Mouse (Mus musculus): ENCODE results near the gene Slc18a3. TPM values are rescaled to one million over a fixed set of nuclear protein-coding genes. Genes with fewer than 3 reads are reported as not detected.
A peak's percentile ranks its signal among the peaks of the same experiment; 100 is the strongest.

Gene Slc18a3
- polyA plus RNA-seq, 1 experiment: 7.2 TPM

DNA sequence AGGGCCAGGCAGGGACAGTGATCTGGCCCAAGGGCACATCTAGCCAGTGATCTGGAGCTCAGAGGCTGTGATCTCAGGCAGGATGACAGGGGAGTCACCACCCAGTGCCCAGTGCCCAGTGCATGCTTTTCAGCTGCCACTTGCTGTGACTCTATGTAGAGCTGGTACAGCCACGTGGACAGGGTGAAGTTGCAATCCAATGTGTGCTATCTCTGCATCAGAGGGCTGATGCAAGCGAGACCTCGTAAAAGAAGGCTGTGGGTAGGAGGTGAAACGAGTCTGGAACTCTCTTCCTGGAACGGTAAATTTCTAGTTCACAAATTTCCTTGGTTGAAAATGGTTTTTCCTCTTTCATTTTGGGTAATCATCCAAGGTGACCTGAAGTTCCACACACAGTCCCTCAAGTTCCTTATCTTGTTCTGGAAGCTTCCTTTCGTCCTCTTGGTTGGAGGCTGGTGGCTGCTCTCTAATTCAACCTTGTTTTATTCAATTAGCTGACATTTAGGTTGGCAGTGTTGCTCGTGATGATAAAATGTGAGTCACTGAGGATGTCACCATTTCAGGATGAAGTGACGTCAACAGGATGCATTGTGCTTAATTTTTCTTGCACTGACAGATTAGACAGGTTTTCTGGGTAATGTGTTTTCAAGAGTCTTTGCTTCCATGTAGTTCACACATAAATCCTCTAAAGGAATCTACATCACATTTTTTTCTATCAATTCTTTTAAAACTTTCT, 31.6 kb upstream of the Slc18a3 start:
- no peak for DNase-seq (ENCODE audit: low read depth)
- TF ChIP-seq CTCF (IDR thresholded peaks at IDR 0.05; ENCODE audit: borderline replicate concordance, extremely low read depth, insufficient read depth, insufficient read length) (no peak), POLR2A (IDR thresholded peaks at IDR 0.05; ENCODE audit: borderline replicate concordance, extremely low read depth, insufficient read depth, insufficient read length, poor library complexity, severe bottlenecking) (no peak)

DNA sequence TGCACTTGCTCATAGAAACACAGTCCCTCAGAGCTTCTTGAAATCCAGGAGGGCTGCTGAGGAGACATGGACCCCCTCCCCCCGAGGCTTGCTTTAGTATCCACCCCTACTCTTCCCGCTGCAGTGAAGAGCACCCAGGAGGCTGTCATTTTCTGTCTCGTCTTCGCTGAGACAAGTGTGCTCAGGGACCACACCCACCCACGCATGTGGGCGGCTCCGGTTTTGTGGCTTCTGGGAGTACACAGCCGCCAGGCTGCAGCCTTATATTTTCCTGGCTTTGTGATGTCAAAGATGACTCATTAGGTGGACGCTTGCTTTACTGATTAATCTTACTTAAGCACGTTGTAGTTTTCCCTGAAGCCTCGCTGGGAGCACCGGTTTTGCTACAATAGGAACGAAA, 27.9 kb upstream of the Slc18a3 start:
- peak; percentile 32 for DNase-seq (ENCODE audit: low read depth)
- TF ChIP-seq CTCF (IDR thresholded peaks at IDR 0.05; ENCODE audit: borderline replicate concordance, extremely low read depth, insufficient read depth, insufficient read length): no peak
- TF ChIP-seq POLR2A (IDR thresholded peaks at IDR 0.05; ENCODE audit: borderline replicate concordance, extremely low read depth, insufficient read depth, insufficient read length, poor library complexity, severe bottlenecking): no peak

- DNase-seq (ENCODE audit: low read depth): peak; percentile 74
- TF ChIP-seq POLR2A (IDR thresholded peaks at IDR 0.05; ENCODE audit: borderline replicate concordance, extremely low read depth, insufficient read depth, insufficient read length, poor library complexity, severe bottlenecking): no peak
- peak; percentile 86 for TF ChIP-seq CTCF (IDR thresholded peaks at IDR 0.05; ENCODE audit: borderline replicate concordance, extremely low read depth, insufficient read depth, insufficient read length)
Observed at GRCm38 (mm10) chr14:32482061-32482460, 17.4 kb upstream of the Slc18a3 start.

DNA sequence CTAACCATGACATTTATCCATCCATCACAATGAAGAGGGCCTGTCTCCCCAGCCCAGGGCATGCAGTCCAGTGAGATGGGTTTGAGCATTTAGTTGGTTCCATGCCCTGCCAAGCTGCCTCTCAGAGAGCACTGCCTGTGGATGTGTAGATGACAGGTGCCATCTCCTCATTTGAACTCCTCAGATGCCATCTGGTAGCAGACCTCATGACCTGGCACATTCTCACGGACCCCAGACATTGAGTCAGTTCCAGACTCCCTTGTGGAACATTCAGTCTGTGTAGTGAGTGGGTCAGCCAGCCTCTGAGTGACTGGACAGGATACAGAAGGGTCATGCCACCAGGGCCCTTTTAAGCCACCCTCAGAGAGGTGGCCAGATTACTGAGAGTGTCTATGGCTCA, 12.9 kb upstream of the Slc18a3 start:
- TF ChIP-seq POLR2A (IDR thresholded peaks at IDR 0.05; ENCODE audit: borderline replicate concordance, extremely low read depth, insufficient read depth, insufficient read length, poor library complexity, severe bottlenecking) (no peak), CTCF (IDR thresholded peaks at IDR 0.05; ENCODE audit: borderline replicate concordance, extremely low read depth, insufficient read depth, insufficient read length) (no peak)
- DNase-seq (ENCODE audit: low read depth): no peak

- TF ChIP-seq POLR2A (IDR thresholded peaks at IDR 0.05; ENCODE audit: borderline replicate concordance, extremely low read depth, insufficient read depth, insufficient read length, poor library complexity, severe bottlenecking) (no peak), CTCF (IDR thresholded peaks at IDR 0.05; ENCODE audit: borderline replicate concordance, extremely low read depth, insufficient read depth, insufficient read length) (no peak)
- no peak for DNase-seq (ENCODE audit: low read depth)
Observed at GRCm38 (mm10) chr14:32476559-32476958, 11.9 kb upstream of the Slc18a3 start.

GRCm38 (mm10) chr14:32472996-32473395, 8.3 kb upstream of the Slc18a3 start:
- TF ChIP-seq CTCF (IDR thresholded peaks at IDR 0.05; ENCODE audit: borderline replicate concordance, extremely low read depth, insufficient read depth, insufficient read length) (peak; percentile 88), POLR2A (IDR thresholded peaks at IDR 0.05; ENCODE audit: borderline replicate concordance, extremely low read depth, insufficient read depth, insufficient read length, poor library complexity, severe bottlenecking) (no peak)
- DNase-seq (ENCODE audit: low read depth): peak; percentile 87

DNA sequence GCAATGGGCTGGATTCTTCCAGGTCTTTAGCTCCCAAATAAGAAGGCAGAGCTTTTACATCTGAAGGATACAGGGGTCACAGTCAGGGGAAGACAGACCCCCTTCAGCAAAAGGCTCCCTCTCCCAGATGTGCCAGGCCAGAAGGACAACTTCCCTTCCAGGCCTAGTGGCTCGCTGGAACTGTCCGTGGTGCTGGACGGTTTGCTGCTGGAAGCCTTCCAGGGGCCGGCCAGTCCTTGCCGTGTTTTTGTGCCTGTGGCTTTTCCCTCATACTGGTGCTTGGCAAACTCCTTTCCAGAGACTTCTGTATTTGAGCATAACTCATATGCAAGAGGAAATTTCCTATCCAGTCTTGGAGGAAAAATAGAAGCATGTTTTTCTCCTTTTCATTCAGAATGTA, 3.0 kb upstream of the Slc18a3 start:
- DNase-seq (ENCODE audit: low read depth): peak; percentile 15
- TF ChIP-seq POLR2A (IDR thresholded peaks at IDR 0.05; ENCODE audit: borderline replicate concordance, extremely low read depth, insufficient read depth, insufficient read length, poor library complexity, severe bottlenecking) (no peak), CTCF (IDR thresholded peaks at IDR 0.05; ENCODE audit: borderline replicate concordance, extremely low read depth, insufficient read depth, insufficient read length) (no peak)

- no peak for TF ChIP-seq POLR2A (IDR thresholded peaks at IDR 0.05; ENCODE audit: borderline replicate concordance, extremely low read depth, insufficient read depth, insufficient read length, poor library complexity, severe bottlenecking)
- no peak for TF ChIP-seq CTCF (IDR thresholded peaks at IDR 0.05; ENCODE audit: borderline replicate concordance, extremely low read depth, insufficient read depth, insufficient read length)
- no peak for DNase-seq (ENCODE audit: low read depth)
Observed at GRCm38 (mm10) chr14:32465889-32466288, 1.2 kb upstream of the Slc18a3 start, which contains the start of gene Chat. Chat (minus strand) TSS chr14:32465989.

GRCm38 (mm10) chr14:32465506-32465870, 838 bp upstream of the Slc18a3 start:
- no peak for TF ChIP-seq CTCF (IDR thresholded peaks at IDR 0.05; ENCODE audit: borderline replicate concordance, extremely low read depth, insufficient read depth, insufficient read length)
- TF ChIP-seq POLR2A (IDR thresholded peaks at IDR 0.05; ENCODE audit: borderline replicate concordance, extremely low read depth, insufficient read depth, insufficient read length, poor library complexity, severe bottlenecking): no peak

GRCm38 (mm10) chr14:32463211-32464040, 1.2 kb downstream of the Slc18a3 start:
- TF ChIP-seq CTCF (IDR thresholded peaks at IDR 0.05; ENCODE audit: borderline replicate concordance, extremely low read depth, insufficient read depth, insufficient read length): no peak
- TF ChIP-seq POLR2A (IDR thresholded peaks at IDR 0.05; ENCODE audit: borderline replicate concordance, extremely low read depth, insufficient read depth, insufficient read length, poor library complexity, severe bottlenecking): no peak
- peak; percentile 20 for DNase-seq (ENCODE audit: low read depth)

More at GRCm38 (mm10) chr14:32465506-32465870, 838 bp upstream of the Slc18a3 start:
- DNase-seq (ENCODE audit: low read depth): no peak

GRCm38 (mm10) chr14:32452552-32452951, 12.1 kb downstream of the Slc18a3 start:
- DNase-seq (ENCODE audit: low read depth): no peak
- no peak for TF ChIP-seq CTCF (IDR thresholded peaks at IDR 0.05; ENCODE audit: borderline replicate concordance, extremely low read depth, insufficient read depth, insufficient read length)
- no peak for TF ChIP-seq POLR2A (IDR thresholded peaks at IDR 0.05; ENCODE audit: borderline replicate concordance, extremely low read depth, insufficient read depth, insufficient read length, poor library complexity, severe bottlenecking)

Data from brain, embryonic 14.5 days (tissue).